Mouse (Mus musculus): ENCODE measurements around the gene Ap2m1. TPM values are rescaled to one million over a fixed set of nuclear protein-coding genes. Genes with fewer than 3 reads are reported as not detected.

Gene Ap2m1
- total RNA-seq, 1 experiment from 2014 or later: 292 TPM

Other genes with a start within 250 kb of the Ap2m1 start
- gene Parl, start 233.1 kb upstream of the Ap2m1 start, total RNA-seq (2021): 122 and 147 TPM in 2 replicates
- 0.34 and 0.70 TPM in 2 replicates for gene Cyp2ab1, start 210.1 kb upstream of the Ap2m1 start, total RNA-seq (2021)
- gene Abcc5, start 109.1 kb upstream of the Ap2m1 start, total RNA-seq (2021): 48.2 and 50.7 TPM in 2 replicates
- gene Eif2b5, start 36.7 kb upstream of the Ap2m1 start, total RNA-seq (2021): 61.6 and 62.7 TPM in 2 replicates
- 43.3 and 43.8 TPM in 2 replicates for gene Dvl3, start 18.5 kb upstream of the Ap2m1 start, total RNA-seq (2021)
- 73.4 and 77.8 TPM in 2 replicates for gene Abcf3, start 13.1 kb downstream of the Ap2m1 start, total RNA-seq (2021)
- 1.4 and 2.1 TPM in 2 replicates for gene Vwa5b2, start 54.0 kb downstream of the Ap2m1 start, total RNA-seq (2021)
- gene Eef1akmt4, start 76.1 kb downstream of the Ap2m1 start, total RNA-seq (2021): 8.7 and 10.8 TPM in 2 replicates
- not detected in 2 replicates for gene Gm49333, start 76.1 kb downstream of the Ap2m1 start, total RNA-seq (2021)
- gene Alg3, start 76.3 kb downstream of the Ap2m1 start, total RNA-seq (2021): 23.0 and 24.2 TPM in 2 replicates
- 31.7 and 50.9 TPM in 2 replicates for gene Camk2n2, start 85.8 kb downstream of the Ap2m1 start, total RNA-seq (2021)
- gene Ece2, start 94.3 kb downstream of the Ap2m1 start, total RNA-seq (2021): 12.1 and 13.2 TPM in 2 replicates
- 220 and 224 TPM in 2 replicates for gene Psmd2, start 116.2 kb downstream of the Ap2m1 start, total RNA-seq (2021)
- gene Eif4g1, start 132.8 kb downstream of the Ap2m1 start, total RNA-seq (2021): 379 and 389 TPM in 2 replicates
- 12.5 and 12.6 TPM in 2 replicates for gene Fam131a, start 157.8 kb downstream of the Ap2m1 start, total RNA-seq (2021)
- 33.1 and 34.3 TPM in 2 replicates for gene Polr2h, start 182.2 kb downstream of the Ap2m1 start, total RNA-seq (2021)
- 19.5 and 26.8 TPM in 2 replicates for gene Clcn2, start 182.3 kb downstream of the Ap2m1 start, total RNA-seq (2021)
- 5.2 and 5.9 TPM in 2 replicates for gene Chrd, start 197.6 kb downstream of the Ap2m1 start, total RNA-seq (2021)
- gene Thpo, start 199.0 kb downstream of the Ap2m1 start, total RNA-seq (2021): 0.71 and 2.8 TPM in 2 replicates

Data from adrenal gland, postnatal 14 days (tissue).